Mouse (Mus musculus) heart, embryonic 16.5 days (tissue): ENCODE measurements around the gene Epb41l2. TPM values are rescaled to one million over a fixed set of nuclear protein-coding genes. Genes with fewer than 3 reads are reported as not detected.

Source experiments
- ATAC-seq: fragments of 200-750 bp; cut with Nextera tagmentation; replicated peaks from 2 replicates; pipeline ENCODE4 v1.8.0; 2017; ENCODE audit warnings: moderate number of reproducible peaks; ENCODE audit not compliant: insufficient read depth, low FRiP score; ENCODE audit errors: extremely low read depth
- H3K27ac ChIP-seq: fragments of 300-500 bp; sonication (generic); 2 replicates; pipeline ENCODE4 v1.5.1; 2014; ENCODE audit warnings: mild to moderate bottlenecking, low read length, control low read depth, moderate library complexity
- H3K27me3 ChIP-seq: fragments of 300-500 bp; sonication (generic); 2 replicates; pipeline ENCODE4 v1.6.1; 2014; ENCODE audit warnings: low read length, mixed read lengths; ENCODE audit not compliant: control insufficient read depth, insufficient read depth
- H3K36me3 ChIP-seq: fragments of 300-500 bp; sonication (generic); 2 replicates; pipeline ENCODE4 v1.6.1; 2014; ENCODE audit not compliant: control insufficient read depth, insufficient read depth
- H3K4me1 ChIP-seq: fragments of 300-500 bp; sonication (generic); 2 replicates; pipeline ENCODE4 v1.6.1; 2014; ENCODE audit warnings: low read length, mixed read lengths; ENCODE audit not compliant: control insufficient read depth, insufficient read depth
- H3K4me2 ChIP-seq: fragments of 300-500 bp; sonication (generic); 2 replicates; pipeline ENCODE4 v1.6.1; 2014; ENCODE audit warnings: low read depth, mild to moderate bottlenecking, control low read depth, low read length
- H3K4me3 ChIP-seq: fragments of 300-500 bp; sonication (generic); 2 replicates; pipeline ENCODE4 v1.5.1; 2014; ENCODE audit warnings: mild to moderate bottlenecking, control low read depth, low read length
- H3K9ac ChIP-seq: fragments of 300-500 bp; sonication (generic); 2 replicates; pipeline ENCODE4 v1.6.1; 2014; ENCODE audit warnings: low read length, control low read depth
- H3K9me3 ChIP-seq: fragments of 300-500 bp; sonication (generic); replicated peaks from 2 replicates; pipeline ENCODE4 v1.6.1; 2016; ENCODE audit warnings: low read length; ENCODE audit not compliant: control insufficient read depth
- WGBS: fragments of 180-500 bp; shearing (Covaris S2); extraction: QIAGEN DNeasy Blood & Tissue Kit; methylation state at CpG from one replicate; pipeline ENCODE4 v1.1.7; 2014; 5-methylcytosine and 5-hydroxymethylcytosine counted together
- polyA plus RNA-seq: library from polyadenylated mRNA; unstranded; fragments of >200 nt; fragmentation: Nextera tagmentation; extraction: Ambion mirVana; gene quantifications from 2 replicates; pipeline ENCODE4 v1.2.1, GENCODE M21; 2015

Gene Epb41l2
- polyA plus RNA-seq, 1 experiment from 2014 or later: 49.8 TPM

DNA sequence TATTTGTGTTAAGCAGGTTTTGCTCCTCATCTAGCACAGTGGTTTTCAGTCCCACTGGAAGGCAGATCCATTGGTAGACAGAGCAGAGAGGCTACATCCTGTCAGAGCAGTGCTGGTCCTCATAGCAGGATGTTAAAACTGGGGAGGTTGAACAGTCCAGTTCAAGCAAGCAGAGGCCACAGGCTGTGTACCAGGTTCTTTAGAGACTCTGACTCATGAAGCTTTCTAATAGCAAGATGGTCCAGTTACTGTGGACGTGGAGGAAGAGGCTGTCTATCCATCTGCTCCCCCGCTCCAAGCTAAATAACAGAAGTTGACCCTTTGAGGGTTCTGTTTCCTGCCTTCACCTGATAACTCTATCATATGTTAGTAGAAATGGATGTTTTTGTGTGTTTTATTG lies 41.8 kb downstream of the Epb41l2 start:
- ATAC-seq: 0 out of 2 replicates have a peak, but pooled peaks have one; percentile 39
- 69% methylated on average over 2 of the region's 2 CpGs for WGBS
- Histone ChIP-seq H3K4me2 (no peak overlapping the region), H3K9me3 (no peaks in the 10 kb centered on the region), H3K9ac (no peak overlapping the region), H3K36me3 (no peaks in the 10 kb centered on the region), H3K27me3 (no peaks in the 10 kb centered on the region), H3K4me1 (peaks cover 43% of the 10 kb centered on the region), H3K27ac (0 out of 2 replicates have a peak overlapping the region, but pooled peaks have one; percentile 20), H3K4me3 (no peak overlapping the region)

- Histone ChIP-seq H3K4me1 (peaks cover 34% of the 10 kb centered on the region), H3K27me3 (no peaks in the 10 kb centered on the region), H3K4me3 (no peak overlapping the region), H3K4me2 (no peak overlapping the region), H3K9me3 (no peaks in the 10 kb centered on the region), H3K9ac (no peak overlapping the region), H3K36me3 (no peaks in the 10 kb centered on the region), H3K27ac (no peak overlapping the region)
- ATAC-seq: no peak
- 78% methylated on average over 1 of the region's 1 CpGs for WGBS
Observed at GRCm38 (mm10) chr10:25402886-25403285, 43.3 kb downstream of the Epb41l2 start.

DNA sequence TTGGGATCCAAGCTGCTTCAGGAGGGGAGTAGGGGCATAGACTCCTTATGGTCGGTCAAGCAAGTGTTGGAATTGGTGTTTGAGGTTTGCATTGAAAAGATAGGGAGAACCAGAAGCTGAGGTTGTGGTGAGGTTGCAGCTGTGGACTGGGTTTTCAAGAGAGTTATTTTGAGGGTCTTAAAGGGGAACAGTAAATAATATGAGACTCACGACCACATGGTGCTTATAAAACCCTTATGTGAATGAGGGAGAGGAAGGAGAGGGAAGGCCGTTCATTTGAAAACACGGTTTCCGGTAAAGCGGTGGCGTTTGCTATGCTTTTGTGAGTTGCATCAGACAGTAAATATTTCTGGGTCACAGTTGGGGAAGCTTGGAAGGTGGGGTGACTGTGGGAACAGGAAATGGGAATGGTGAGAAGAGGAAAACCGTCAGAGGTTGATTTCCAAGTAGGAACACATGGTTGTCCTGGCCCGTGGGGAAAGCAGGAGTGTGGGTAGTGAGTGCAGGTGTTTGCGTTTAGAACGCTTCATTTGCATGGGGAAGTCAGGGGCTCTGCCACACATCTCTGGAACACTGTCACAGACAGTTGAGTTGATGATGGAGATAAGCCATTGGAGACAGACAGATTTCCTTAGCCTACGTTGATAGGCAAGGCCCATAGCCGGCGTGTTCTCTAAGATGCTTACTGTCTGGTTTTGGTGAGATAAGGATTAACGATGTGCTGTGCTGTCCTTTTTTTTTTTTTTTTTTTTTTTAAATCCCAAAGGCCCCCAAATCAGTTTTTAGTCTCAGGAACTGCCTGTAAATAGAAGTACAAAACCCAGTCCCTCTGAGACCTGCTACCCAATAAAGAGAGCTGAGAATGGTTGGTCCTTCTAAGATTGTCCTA lies 44.5 kb downstream of the Epb41l2 start:
- no peak for ATAC-seq
- Histone ChIP-seq H3K9ac (no peak overlapping the region), H3K9me3 (no peaks in the 10 kb centered on the region), H3K27ac (no peak overlapping the region), H3K4me2 (no peak overlapping the region), H3K27me3 (no peaks in the 10 kb centered on the region), H3K36me3 (no peaks in the 10 kb centered on the region), H3K4me1 (peaks cover 25% of the 10 kb centered on the region), H3K4me3 (no peak overlapping the region)
- 66% methylated on average over 15 of the region's 15 CpGs for WGBS

DNA sequence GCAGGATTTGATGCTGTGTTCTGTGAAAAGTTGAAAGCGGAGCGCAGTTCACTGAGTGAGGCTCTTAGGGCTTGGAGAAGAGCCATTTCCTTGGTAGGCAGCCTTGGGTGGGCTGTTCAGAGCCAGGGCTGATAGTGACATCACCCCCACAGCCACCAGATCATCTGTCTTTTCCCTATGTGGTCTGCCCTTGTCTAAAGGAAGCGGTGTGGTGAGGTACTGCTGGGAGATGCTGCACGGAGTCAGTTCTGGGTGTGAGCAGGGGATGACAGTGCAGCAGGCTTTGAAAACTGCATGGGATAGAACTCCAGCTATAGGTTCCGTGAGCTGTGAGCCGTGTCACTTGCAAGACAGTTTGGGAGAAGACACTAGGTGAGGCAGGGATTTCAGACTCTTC lies 45.1 kb downstream of the Epb41l2 start:
- Histone ChIP-seq H3K4me1 (peaks cover 25% of the 10 kb centered on the region), H3K36me3 (no peaks in the 10 kb centered on the region), H3K27ac (no peak overlapping the region), H3K27me3 (no peaks in the 10 kb centered on the region), H3K9ac (no peak overlapping the region), H3K4me2 (no peak overlapping the region), H3K4me3 (no peak overlapping the region), H3K9me3 (no peaks in the 10 kb centered on the region)
- peak; percentile 35; the same call in 1 of the 2 replicates for ATAC-seq
- 61% methylated on average over 6 of the region's 6 CpGs for WGBS

GRCm38 (mm10) chr10:25405551-25405950 lies 46.0 kb downstream of the Epb41l2 start:
- Histone ChIP-seq H3K36me3 (no peaks in the 10 kb centered on the region), H3K4me3 (no peak overlapping the region), H3K4me1 (peaks cover 18% of the 10 kb centered on the region), H3K27ac (no peak overlapping the region), H3K4me2 (no peak overlapping the region), H3K9me3 (no peaks in the 10 kb centered on the region), H3K9ac (no peak overlapping the region), H3K27me3 (no peaks in the 10 kb centered on the region)
- ATAC-seq: no peak
- WGBS: 84% methylated on average over 8 of the region's 8 CpGs

DNA sequence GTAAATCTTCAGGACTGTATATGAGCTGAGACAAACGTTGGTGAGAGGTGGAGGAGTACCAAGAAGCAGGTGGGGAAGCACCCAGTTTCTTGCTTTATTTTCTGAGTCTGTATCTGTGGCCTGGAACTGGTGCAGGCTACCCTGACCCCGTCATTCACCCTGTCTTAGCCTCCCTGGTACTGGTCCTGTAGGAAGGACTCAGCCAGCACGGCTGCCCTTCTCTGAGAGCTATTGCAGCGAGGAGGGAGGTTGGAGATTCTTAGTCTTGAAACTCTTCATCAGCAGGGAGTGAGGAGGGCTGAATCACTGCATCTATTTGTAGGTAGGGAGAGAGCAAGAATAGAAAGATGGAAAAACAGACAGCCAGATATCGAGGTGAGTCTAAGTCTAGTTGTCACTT lies 47.1 kb downstream of the Epb41l2 start:
- WGBS: 80% methylated on average over 5 of the region's 5 CpGs
- H3K9ac ChIP-seq: no peak overlapping the region
- no peak for ATAC-seq
- no peaks in the 10 kb centered on the region for H3K36me3 ChIP-seq
- H3K4me2 ChIP-seq: no peak overlapping the region
- H3K4me3 ChIP-seq: no peak overlapping the region
- H3K27me3 ChIP-seq: no peaks in the 10 kb centered on the region
- H3K27ac ChIP-seq: no peak overlapping the region
- no peaks in the 10 kb centered on the region for H3K9me3 ChIP-seq
- H3K4me1 ChIP-seq: peaks cover 13% of the 10 kb centered on the region

GRCm38 (mm10) chr10:25408136-25408650 lies 48.6 kb downstream of the Epb41l2 start:
- H3K4me3 ChIP-seq: no peak overlapping the region
- H3K27me3 ChIP-seq: no peaks in the 10 kb centered on the region
- 0 out of 2 replicates have a peak, but pooled peaks have one; percentile 47 for ATAC-seq
- H3K4me2 ChIP-seq: no peak overlapping the region
- H3K9ac ChIP-seq: no peak overlapping the region
- WGBS: 56% methylated on average over 14 of the region's 14 CpGs
- H3K36me3 ChIP-seq: no peaks in the 10 kb centered on the region
- peaks cover 15% of the 10 kb centered on the region for H3K4me1 ChIP-seq
- no peaks in the 10 kb centered on the region for H3K9me3 ChIP-seq
- H3K27ac ChIP-seq: no peak overlapping the region

GRCm38 (mm10) chr10:25411836-25412373 lies 52.3 kb downstream of the Epb41l2 start:
- Histone ChIP-seq H3K9ac (no peak overlapping the region), H3K27ac (no peak overlapping the region), H3K27me3 (no peaks in the 10 kb centered on the region), H3K9me3 (no peaks in the 10 kb centered on the region), H3K36me3 (no peaks in the 10 kb centered on the region), H3K4me3 (no peak overlapping the region), H3K4me2 (no peak overlapping the region), H3K4me1 (peaks cover 8% of the 10 kb centered on the region; the same call in 1 of the 2 replicates)
- WGBS: 56% methylated on average over 6 of the region's 6 CpGs
- no peak for ATAC-seq

DNA sequence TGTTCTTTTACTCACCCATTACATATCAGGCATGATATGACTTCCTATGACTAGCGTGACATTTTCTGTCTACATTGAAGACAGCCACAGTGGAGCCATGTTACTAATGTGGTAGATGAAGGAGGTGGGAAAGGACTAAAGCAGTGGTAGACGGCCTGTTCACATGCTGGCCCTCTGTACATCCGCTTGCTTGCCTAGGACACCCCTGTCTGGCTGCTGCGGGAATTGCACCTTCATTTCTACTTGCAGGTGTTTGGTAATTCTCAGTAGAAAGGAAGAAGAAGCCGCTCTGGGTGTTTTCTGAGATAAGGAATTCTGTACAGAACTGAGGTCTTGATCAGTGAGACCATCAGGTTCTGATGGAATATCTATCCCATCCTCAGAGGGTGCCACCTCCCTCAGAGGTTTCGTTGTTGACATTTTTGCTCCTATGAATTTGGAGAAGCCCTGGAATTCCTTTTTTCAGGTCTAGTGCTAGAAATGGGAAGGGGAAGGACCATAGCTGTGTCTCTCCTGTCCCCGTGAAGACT lies 55.7 kb downstream of the Epb41l2 start:
- H3K36me3 ChIP-seq: no peaks in the 10 kb centered on the region
- 79% methylated on average over 7 of the region's 7 CpGs for WGBS
- ATAC-seq: no peak
- no peak overlapping the region for H3K4me3 ChIP-seq
- H3K4me2 ChIP-seq: no peak overlapping the region
- no peaks in the 10 kb centered on the region for H3K9me3 ChIP-seq
- H3K27me3 ChIP-seq: no peaks in the 10 kb centered on the region
- no peak overlapping the region for H3K27ac ChIP-seq
- 0 out of 2 replicates have a peak, but pooled peaks cover 4% of the 10 kb centered on the region for H3K4me1 ChIP-seq
- no peak overlapping the region for H3K9ac ChIP-seq
